Comparison of ENCODE assay signal across 25 mouse cellular contexts in the genomic region with DNA sequence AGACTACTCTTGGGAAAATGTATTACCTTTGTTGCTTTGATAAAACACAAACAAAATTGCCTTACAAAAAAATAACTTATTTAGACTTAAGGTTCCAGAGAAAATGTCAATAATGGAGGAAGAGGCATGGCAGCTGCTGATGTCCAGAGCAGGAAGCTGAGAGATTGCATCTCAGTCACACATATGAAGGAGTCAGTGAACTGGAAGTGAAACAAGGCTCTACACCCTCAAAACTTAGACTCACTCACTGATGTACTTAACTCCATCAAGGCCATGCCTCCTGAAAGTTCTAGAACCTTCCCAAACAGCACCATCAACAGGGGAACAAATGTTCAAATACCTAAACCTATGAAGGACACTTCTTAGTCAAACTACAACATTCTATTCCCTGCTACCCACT. TPM values are rescaled to one million over a fixed set of nuclear protein-coding genes. Genes with fewer than 3 reads are reported as not detected.
DNase-seq lines count a peak whose midpoint lies in the region; ATAC-seq and TF ChIP-seq lines count a peak whose summit lies in the region.
"Had no signal": no experiment of that assay in that cellular context is flagged by ENCODE, and none has a peak within 500 bp of the region (broad histone marks: within the 10 kb centered on the region; RNA-seq: fewer than 3 reads in every experiment).

No protein-coding gene starts in this region.

- no peak overlapping the region for H3ac ChIP-seq in myocyte (ENCODE audit: control insufficient read depth, insufficient read length)

- H3K36me3 ChIP-seq in heart, embryonic 12.5 days = no peaks in the 10 kb centered on the region
- H3K36me3 ChIP-seq in macrophage (ENCODE audit: inconsistent target) (no peaks in the 10 kb centered on the region), myocyte (ENCODE audit: control insufficient read depth, insufficient read depth) (no peaks in the 10 kb centered on the region)
- no peaks in the 10 kb centered on the region for H3K36me3 ChIP-seq in stomach, postnatal 0 days (ENCODE audit: control insufficient read depth, insufficient read depth, low read length)
- H3K36me3 ChIP-seq: forebrain, embryonic 10.5 days; heart, embryonic 15.5 days; hindbrain, embryonic 10.5 days; hindbrain, embryonic 13.5 days; intestine, embryonic 15.5 days had no signal

- H3K9me3 ChIP-seq in heart, embryonic 12.5 days (replicated peaks) = 0 out of 2 replicates have a peak, but pooled peaks cover 12% of the 10 kb centered on the region
- H3K9me3 ChIP-seq in stomach, postnatal 0 days (ENCODE audit: control insufficient read depth, low read length) = no peaks in the 10 kb centered on the region
- H3K9me3 ChIP-seq: forebrain, embryonic 13.5 days; heart, embryonic 15.5 days; intestine, embryonic 15.5 days had no signal

- peaks cover 13% of the 10 kb centered on the region for H3K4me1 ChIP-seq in heart, embryonic 12.5 days (replicated peaks)
- H3K4me1 ChIP-seq in bone marrow macrophage, adult 2 months (ENCODE audit: control insufficient read depth, insufficient read depth, low read length) = peaks cover 30% of the 10 kb centered on the region
- H3K4me1 ChIP-seq in stomach, postnatal 0 days (replicated peaks; ENCODE audit: control insufficient read depth, insufficient read depth) = no peaks in the 10 kb centered on the region
- H3K4me1 ChIP-seq: forebrain, embryonic 13.5 days; hindbrain, embryonic 10.5 days; hindbrain, embryonic 13.5 days; intestine, embryonic 15.5 days had no signal

- DNase-seq in heart, adult 11 months = no peak
- DNase-seq in layer of hippocampus, adult 18-20 months (ENCODE audit: low spot score in 2 of 2) = no peak
- DNase-seq in stomach, postnatal 0 days (ENCODE audit: low spot score) = no peak
- DNase-seq in cerebellum, adult 9-10 months = no peak
- DNase-seq: adrenal gland, adult 8-10 months; adrenal gland, postnatal 25 days; cerebellum, adult 2 months; cerebellum, postnatal 10 days; cerebellum, postnatal 36 days; heart, postnatal 10 days; heart, postnatal 36 days had no signal

- no peaks in the 10 kb centered on the region for H3K27me3 ChIP-seq in heart, embryonic 12.5 days (replicated peaks)
- H3K27me3 ChIP-seq in myocyte (ENCODE audit: control insufficient read depth, insufficient read depth, insufficient read length) = no peaks in the 10 kb centered on the region
- H3K27me3 ChIP-seq in stomach, postnatal 0 days (ENCODE audit: control insufficient read depth, insufficient read depth, low read length) = no peaks in the 10 kb centered on the region
- H3K27me3 ChIP-seq: forebrain, embryonic 13.5 days; heart, embryonic 15.5 days; hindbrain, embryonic 13.5 days; intestine, embryonic 15.5 days had no signal

- TF ChIP-seq CTCF in bone marrow macrophage, adult 2 months (IDR thresholded peaks at IDR 0.05; ENCODE audit: low read depth, low read length) = no peak
- no peak for TF ChIP-seq CTCF in stomach, postnatal 0 days (IDR thresholded peaks at IDR 0.05; ENCODE audit: low read depth)

- H3K9ac ChIP-seq in heart, embryonic 12.5 days = no peak overlapping the region
- H3K9ac ChIP-seq in stomach, postnatal 0 days (ENCODE audit: low read length) = no peak overlapping the region
- H3K9ac ChIP-seq: forebrain, embryonic 13.5 days; heart, embryonic 15.5 days; hindbrain, embryonic 13.5 days; intestine, embryonic 15.5 days had no signal

- no peak overlapping the region for H3K4me3 ChIP-seq in heart, embryonic 12.5 days
- no peak overlapping the region for H3K4me3 ChIP-seq in bone marrow macrophage, adult 2 months (ENCODE audit: insufficient read depth, low read length)
- H3K4me3 ChIP-seq in macrophage (ENCODE audit: inconsistent target) (no peak overlapping the region), myocyte (no peak overlapping the region)
- no peak overlapping the region for H3K4me3 ChIP-seq in stomach, postnatal 0 days (ENCODE audit: low read depth, low read length)
- H3K4me3 ChIP-seq: forebrain, embryonic 10.5 days; forebrain, embryonic 13.5 days; heart, embryonic 15.5 days; hindbrain, embryonic 10.5 days; hindbrain, embryonic 13.5 days; intestine, embryonic 15.5 days had no signal

- TF ChIP-seq EP300 in stomach, postnatal 0 days (optimal IDR thresholded peaks at IDR 0.05) = no peak

- no peak for ATAC-seq in heart, embryonic 12.5 days (ENCODE audit: insufficient number of reproducible peaks, low FRiP score)
- no peak for ATAC-seq in stomach, postnatal 0 days (ENCODE audit: low FRiP score, low TSS enrichment)
- ATAC-seq: CD4-positive, CD25-positive, alpha-beta regulatory T cell, adult 4 months; forebrain, embryonic 13.5 days; forebrain, embryonic 16.5 days; hindbrain, embryonic 16.5 days; intestine, embryonic 15.5 days had no signal

- no peak overlapping the region for H3K4me2 ChIP-seq in heart, embryonic 12.5 days
- H3K4me2 ChIP-seq in myocyte (ENCODE audit: low read depth) = peak overlapping the region; percentile 58
- no peak overlapping the region for H3K4me2 ChIP-seq in stomach, postnatal 0 days (replicated peaks; ENCODE audit: low read depth)
- H3K4me2 ChIP-seq: forebrain, embryonic 13.5 days; heart, embryonic 11.5 days; heart, embryonic 15.5 days; hindbrain, embryonic 13.5 days; intestine, embryonic 15.5 days had no signal

- 0 out of 2 replicates have a peak overlapping the region, but pooled peaks have one; percentile 11 for H3K27ac ChIP-seq in heart, embryonic 12.5 days (ENCODE audit: poor library complexity, severe bottlenecking)
- peak overlapping the region; percentile 76 for H3K27ac ChIP-seq in bone marrow macrophage, adult 2 months (ENCODE audit: insufficient read depth, low read depth, low read length)
- peak overlapping the region; percentile 25 for H3K27ac ChIP-seq in macrophage
- no peak overlapping the region for H3K27ac ChIP-seq in stomach, postnatal 0 days (replicated peaks)
- H3K27ac ChIP-seq: forebrain, embryonic 10.5 days; forebrain, embryonic 13.5 days; hindbrain, embryonic 10.5 days; hindbrain, embryonic 13.5 days; intestine, embryonic 15.5 days had no signal

- no peaks in the 10 kb centered on the region for H3K79me2 ChIP-seq in macrophage (ENCODE audit: inconsistent target)
- no peaks in the 10 kb centered on the region for H3K79me2 ChIP-seq in myocyte (ENCODE audit: control insufficient read depth, insufficient read depth)

- TF ChIP-seq POLR2A in bone marrow macrophage, adult 2 months (IDR thresholded peaks at IDR 0.05; ENCODE audit: borderline replicate concordance, low read depth, low read length) = no peak
- no peak for TF ChIP-seq POLR2A in myocyte (IDR thresholded peaks at IDR 0.05; ENCODE audit: insufficient read length, low read depth)

TF ChIP-seq in myocyte, 11 proteins besides CTCF, POLR2A, EP300 and RAD21:
- TF ChIP-seq POLR2AphosphoS2 (IDR thresholded peaks at IDR 0.05; ENCODE audit: insufficient read length, low read depth) (no peak), MAX (IDR thresholded peaks at IDR 0.05; ENCODE audit: low read depth) (no peak), E2F4 (IDR thresholded peaks at IDR 0.05; ENCODE audit: insufficient read depth) (no peak), MYOG (IDR thresholded peaks at IDR 0.05; ENCODE audit: control insufficient read depth in 1 of 3, insufficient read depth in 1 of 3, insufficient read length in 2 of 3, low read depth in 2 of 3) (no peak), MYOD1 (IDR thresholded peaks at IDR 0.05; ENCODE audit: control insufficient read depth in 1 of 3, insufficient read length in 2 of 3, low read depth in 2 of 3) (no peak), SRF (IDR thresholded peaks at IDR 0.05; ENCODE audit: control insufficient read depth, insufficient read length, low read depth) (no peak), CEBPB (IDR thresholded peaks at IDR 0.05; ENCODE audit: insufficient read depth, poor library complexity, severe bottlenecking) (no peak), TCF12 (IDR thresholded peaks at IDR 0.05; ENCODE audit: insufficient read depth, poor library complexity, severe bottlenecking) (no peak), USF1 (IDR thresholded peaks at IDR 0.05; ENCODE audit: low read depth) (no peak), REST (IDR thresholded peaks at IDR 0.05; ENCODE audit: insufficient read depth, insufficient read length) (no peak)

RNA-seq across cellular contexts. Expression of gene Usp47, which starts 23.9 kb away (rescaled TPM):
- 92.6 and 93.3 TPM in 2 replicates for polyA plus RNA-seq in heart, embryonic 12.5 days (2016; fragmentation: Nextera tagmentation; extraction: Ambion mirVana)
- polyA plus RNA-seq in bone marrow macrophage, adult 2 months (2012; ENCODE audit: insufficient read depth, insufficient read length, missing spikeins) = 36.2 and 39.2 TPM in 2 replicates
- total RNA-seq in macrophage (2018; cell fraction: chromatin; rRNA removed) = 100 to 1,000 TPM in 22 of 26 experiments, 10 to 100 TPM in 4; 87.9 to 190 (median 117) TPM
- 10 to 100 TPM; 34.8 to 49.5 (median 43.4) TPM for total RNA-seq in macrophage (2018; cell fraction: cytosol; rRNA removed)
- total RNA-seq in macrophage (2018; cell fraction: nucleus; rRNA removed) = 100 to 1,000 TPM in 7 of 26 experiments, 10 to 100 TPM in 19; 52.8 to 155 (median 80.3) TPM
- 32.8 to 43.6 TPM (median 33.9 TPM) in 3 replicates for polyA plus RNA-seq in macrophage (2018)
- 28.7 TPM for polyA plus RNA-seq in myocyte (2012; fragmentation: generic; extraction: Trizol)
- total RNA-seq in layer of hippocampus, adult 18-20 months (2021) = 10 to 100 TPM; 66.1 to 69.3 TPM
- 23.7 and 24.5 TPM in 2 replicates for polyA plus RNA-seq in stomach, postnatal 0 days (2015; fragmentation: Nextera tagmentation; extraction: Ambion mirVana)
